Mouse (Mus musculus) small intestine, adult 2 months (tissue): ENCODE results near the gene Zfp318.

Source experiments
- CTCF ChIP-seq: fragments of 200-500 bp; IDR thresholded peaks from 2 replicates; pipeline ENCODE4 v1.5.1; 2012; ENCODE audit warnings: low read depth, mild to moderate bottlenecking, control low read depth, inconsistent platforms, low read length, moderate library complexity, mixed read lengths; ENCODE audit not compliant: insufficient replicate concordance, insufficient read length; ENCODE audit errors: extremely low read depth
- POLR2A ChIP-seq: fragments of 200-500 bp; IDR thresholded peaks from 2 replicates; pipeline ENCODE4 v1.6.1; 2012; ENCODE audit warnings: low read depth, mild to moderate bottlenecking, control low read depth, inconsistent platforms, low read length, moderate library complexity

GRCm38 (mm10) chr17:46455110-46455691 lies 71.7 kb downstream of the Zfp318 start:
- no peak for TF ChIP-seq CTCF
- no peak for TF ChIP-seq POLR2A
